Mouse (Mus musculus) ovary, postnatal 10 days (tissue): ENCODE data around the gene Ankmy2.
"Not testable (repeated sequence)": the region's sequence is repeated elsewhere in the genome, so short reads cannot be mapped to it uniquely, and the experiment has no call there.

ENCODE experiments used
- DNase-seq: peaks from one replicate; pipeline ENCODE4 v3.0.0; 2022; ENCODE audit warnings: low spot score

Ankmy2 gene

GRCm38 (mm10) chr12:36157638-36158308, 859 bp downstream of the Ankmy2 start, which contains the start of gene Bzw2:
Gene Bzw2 (minus strand): TSS chr12:36158080.
- DNase-seq, result peak; percentile 68

GRCm38 (mm10) chr12:36164126-36164791, 7.3 kb downstream of the Ankmy2 start:
- no peak for DNase-seq

- no peak for DNase-seq
Observed at GRCm38 (mm10) chr12:36165299-36165698, 8.4 kb downstream of the Ankmy2 start.

- no peak for DNase-seq
Observed at GRCm38 (mm10) chr12:36177227-36177626, 20.3 kb downstream of the Ankmy2 start.

GRCm38 (mm10) chr12:36182570-36182969, 25.7 kb downstream of the Ankmy2 start:
- DNase-seq, result no peak

GRCm38 (mm10) chr12:36187081-36187480, 30.2 kb downstream of the Ankmy2 start:
- no peak for DNase-seq

- no peak for DNase-seq
Observed at GRCm38 (mm10) chr12:36189610-36190009, 32.7 kb downstream of the Ankmy2 start.

GRCm38 (mm10) chr12:36190343-36190742, 33.4 kb downstream of the Ankmy2 start:
- DNase-seq, result no peak

GRCm38 (mm10) chr12:36194976-36195375, 38.1 kb downstream of the Ankmy2 start:
- DNase-seq, result no peak

GRCm38 (mm10) chr12:36205579-36206119, 48.7 kb downstream of the Ankmy2 start:
- DNase-seq, result not testable (repeated sequence)

GRCm38 (mm10) chr12:36207072-36207799, 50.3 kb downstream of the Ankmy2 start:
- DNase-seq, result no peak

GRCm38 (mm10) chr12:36207800-36208148, 50.9 kb downstream of the Ankmy2 start:
- DNase-seq, result no peak

GRCm38 (mm10) chr12:36208456-36208855, 51.5 kb downstream of the Ankmy2 start:
- DNase-seq, result no peak

GRCm38 (mm10) chr12:36210096-36210495, 53.2 kb downstream of the Ankmy2 start:
- no peak for DNase-seq

- no peak for DNase-seq
Observed at GRCm38 (mm10) chr12:36214389-36215148, 57.7 kb downstream of the Ankmy2 start.

- no peak for DNase-seq
Observed at GRCm38 (mm10) chr12:36215149-36215480, 58.2 kb downstream of the Ankmy2 start.

- DNase-seq, result no peak
Observed at GRCm38 (mm10) chr12:36216230-36216629, 59.3 kb downstream of the Ankmy2 start.

GRCm38 (mm10) chr12:36216905-36217304, 60.0 kb downstream of the Ankmy2 start:
- DNase-seq, result no peak

- no peak for DNase-seq
Observed at GRCm38 (mm10) chr12:36224392-36224791, 67.5 kb downstream of the Ankmy2 start.

- no peak for DNase-seq
Observed at GRCm38 (mm10) chr12:36231386-36231785, 74.5 kb downstream of the Ankmy2 start.

GRCm38 (mm10) chr12:36241171-36241570, 84.3 kb downstream of the Ankmy2 start:
- no peak for DNase-seq
